Mouse (Mus musculus) left cerebral cortex, postnatal 10 days (tissue): Measurements from ENCODE around the gene Hcfc1r1. TPM values are rescaled to one million over a fixed set of nuclear protein-coding genes. Genes with fewer than 3 reads are reported as not detected.

Experiments
- DNase-seq, 2 experiments: peaks; one replicate each; pipeline ENCODE4 v3.0.0; 2021 to 2022; ENCODE audit warnings: low spot score in 2 of 2, mixed read lengths in 1 of 2; ENCODE audit errors: extremely low spot score in 1 of 2
- intact Hi-C: fragments of 180-260 bp; cut with DNase I; formaldehyde crosslinking; loops from one replicate; pipeline ENCODE4 v1.15.1; 2025
- total RNA-seq, 2 experiments: library from RNA; stranded (reverse); gene quantifications; 2 replicates each; pipeline ENCODE4 v1.2.3; 2021

Hcfc1r1 gene
- 100 to 1,000 TPM; 149 to 154 TPM for total RNA-seq

DNA sequence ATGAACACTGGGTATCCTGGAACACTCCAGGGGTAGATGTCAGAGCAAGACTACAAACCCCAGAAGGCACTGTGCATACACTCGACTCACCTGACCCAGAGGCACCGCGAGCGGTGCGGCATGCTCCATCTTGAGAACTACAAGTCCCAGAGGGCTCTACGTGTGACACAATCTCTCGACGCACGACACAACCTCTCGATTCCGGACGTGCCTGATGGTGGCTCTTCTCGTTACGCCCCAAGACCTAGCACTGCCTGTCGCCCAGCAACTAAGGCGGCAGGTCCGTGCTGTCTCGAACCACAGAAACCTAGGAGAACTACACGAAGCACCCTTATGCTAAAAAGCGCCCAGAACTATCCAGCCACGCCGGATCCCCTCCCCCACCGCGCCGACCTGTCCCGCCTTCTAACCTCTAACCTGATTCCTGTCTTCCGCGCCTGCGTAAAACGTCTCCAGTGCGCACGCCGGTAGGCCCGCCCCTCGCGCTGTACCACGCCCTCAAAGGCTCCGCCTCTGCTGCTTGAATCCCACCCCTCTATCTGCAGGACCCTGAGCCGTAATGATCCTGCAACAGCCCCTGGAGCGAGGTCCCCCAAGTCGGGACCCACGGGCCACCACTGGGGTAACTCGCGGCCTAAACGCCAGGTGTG is at the start of gene Hcfc1r1, which contains the start of gene Thoc6:
Gene Hcfc1r1 (plus strand): TSS at position 173 of the 650 bp plus-strand sequence.
Gene Thoc6 (minus strand): TSS at position 459 of the 650 bp plus-strand sequence.
- DNase-seq, result peak; percentile 93 to 94
- intact Hi-C loops, result no loop called here

DNA sequence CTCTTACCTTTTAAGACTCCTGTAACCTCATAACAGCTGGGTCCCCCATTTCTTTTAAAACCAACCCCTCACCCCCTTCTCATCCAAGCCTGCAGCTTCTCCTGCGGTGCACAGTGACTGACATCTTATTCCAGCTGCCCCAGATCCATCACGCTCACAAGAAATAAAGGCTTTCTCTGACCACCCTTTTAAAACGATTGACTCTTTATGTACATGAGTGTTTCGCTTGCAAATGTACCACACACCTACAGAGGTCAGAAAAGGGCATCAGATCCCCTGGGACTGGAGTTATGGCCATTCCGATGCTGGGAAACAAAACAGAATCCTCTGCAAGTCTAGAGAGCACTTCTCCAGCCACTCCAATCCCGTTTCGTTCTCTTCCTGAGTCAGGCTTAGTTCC is 45.6 kb upstream of the Hcfc1r1 start:
- intact Hi-C loops, result no loop called here
- no peak for DNase-seq

DNA sequence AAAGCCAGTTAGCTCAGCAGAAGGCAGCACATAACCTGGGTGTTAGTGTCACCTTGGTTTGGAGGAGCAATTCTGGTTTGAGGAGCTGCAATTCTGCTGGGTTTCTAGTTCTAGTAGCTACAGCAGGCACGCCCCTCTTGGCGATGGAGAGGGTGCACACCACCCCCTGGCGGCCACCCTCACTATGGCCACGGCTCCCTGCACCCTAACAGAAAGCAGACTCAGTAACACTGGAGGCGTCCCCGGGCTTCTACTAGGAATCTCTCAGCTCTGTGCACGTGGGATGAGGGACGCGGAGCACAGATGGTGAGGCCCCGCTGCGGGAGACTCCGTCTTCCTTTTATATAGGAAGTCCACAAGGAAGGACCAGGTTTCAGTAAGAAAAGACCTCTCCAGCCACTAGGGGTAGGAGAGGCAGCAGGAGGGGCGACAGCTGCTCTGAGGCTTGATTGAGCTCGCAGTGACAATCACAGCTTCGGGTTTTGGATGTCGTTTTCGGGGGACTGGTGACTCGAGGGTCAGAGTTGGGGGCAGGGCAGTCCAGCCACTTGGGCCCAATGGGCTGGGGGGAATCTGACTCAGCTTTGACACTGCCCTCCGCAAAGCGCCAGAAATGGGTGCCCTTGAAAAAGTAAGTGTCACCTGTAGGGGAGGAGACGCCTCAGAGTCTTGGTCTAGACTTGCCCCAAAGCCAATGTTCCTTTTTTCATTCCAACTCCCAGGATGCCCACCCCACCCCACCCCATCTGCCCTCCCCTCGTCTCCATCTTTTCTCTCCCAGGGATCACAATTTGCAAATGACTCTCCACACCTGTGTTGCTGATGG is 43.0 kb upstream of the Hcfc1r1 start:
- intact Hi-C loops, result no loop called here
- DNase-seq, result peak; percentile 66 to 85

DNA sequence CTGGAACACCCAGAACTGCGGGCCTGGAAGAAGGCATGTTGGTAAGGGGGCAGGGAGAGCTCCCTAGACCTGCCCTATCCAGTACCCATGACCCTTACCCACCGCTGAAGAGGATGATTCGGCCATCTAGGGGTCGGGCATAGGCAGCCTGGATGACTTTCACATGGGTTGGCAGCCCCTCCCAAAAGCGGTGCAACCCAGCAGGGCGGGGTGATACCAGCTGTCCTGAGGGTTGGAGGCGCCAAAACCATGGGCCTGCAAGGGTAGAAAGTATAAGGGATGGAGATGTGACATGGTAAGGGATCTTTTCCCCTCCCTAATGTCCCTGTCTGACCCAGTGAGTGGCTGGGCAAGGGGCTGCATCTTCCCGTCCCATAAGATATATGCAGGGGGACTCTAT is 42.2 kb upstream of the Hcfc1r1 start:
- intact Hi-C loops, result no loop called here

DNA sequence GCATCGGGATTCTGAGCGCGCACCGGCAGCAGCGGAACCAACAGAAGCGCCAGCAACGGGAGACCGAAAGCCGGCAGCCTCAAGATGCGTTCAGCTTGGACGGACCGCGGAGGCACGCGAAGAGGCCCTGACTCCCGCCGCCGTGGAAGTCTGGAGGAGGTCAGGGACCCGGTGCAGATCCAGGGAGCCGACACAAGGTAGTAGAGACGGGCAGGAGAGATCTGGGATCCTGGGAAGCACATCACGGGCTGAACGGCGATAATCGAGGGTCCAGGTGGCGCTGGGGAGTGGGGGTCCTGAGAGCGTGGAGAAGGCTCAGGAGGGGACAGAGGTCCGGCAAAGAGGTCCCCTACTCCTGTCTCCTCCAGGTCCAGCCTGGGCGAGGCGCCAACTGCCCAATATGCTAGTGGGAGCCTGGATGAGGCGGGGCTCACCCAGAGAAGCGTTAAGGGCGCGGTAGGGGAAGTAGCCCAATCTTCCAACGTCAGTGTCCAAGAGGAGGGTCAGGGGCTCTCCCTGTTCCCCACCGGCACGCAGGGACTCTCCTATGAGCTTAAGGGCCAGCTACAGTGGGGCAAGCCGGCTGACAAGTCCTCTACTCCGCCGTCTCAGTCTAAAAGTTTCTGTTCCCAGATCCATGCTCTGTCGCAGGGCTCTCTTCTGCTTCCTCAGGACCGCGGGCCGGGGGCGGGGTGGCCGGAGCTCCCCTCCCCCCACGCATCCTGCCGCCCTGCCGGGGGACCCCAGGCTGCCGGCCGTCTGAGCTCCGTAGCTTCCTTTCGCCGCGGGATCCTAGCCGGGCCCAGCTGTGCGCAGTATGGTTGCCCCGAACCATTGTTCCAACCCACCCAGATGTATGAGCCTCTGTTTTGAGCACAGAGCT is 28.5 kb upstream of the Hcfc1r1 start, which contains the start of gene Mmp25:
Gene Mmp25 (minus strand): TSS at position 665 of the 883 bp plus-strand sequence.
- intact Hi-C loops, result no loop called here
- DNase-seq, result peak in 1 of 2 experiments; percentile 80

More for the DNA sequence above, 42.2 kb upstream of the Hcfc1r1 start:
- no peak for DNase-seq

DNA sequence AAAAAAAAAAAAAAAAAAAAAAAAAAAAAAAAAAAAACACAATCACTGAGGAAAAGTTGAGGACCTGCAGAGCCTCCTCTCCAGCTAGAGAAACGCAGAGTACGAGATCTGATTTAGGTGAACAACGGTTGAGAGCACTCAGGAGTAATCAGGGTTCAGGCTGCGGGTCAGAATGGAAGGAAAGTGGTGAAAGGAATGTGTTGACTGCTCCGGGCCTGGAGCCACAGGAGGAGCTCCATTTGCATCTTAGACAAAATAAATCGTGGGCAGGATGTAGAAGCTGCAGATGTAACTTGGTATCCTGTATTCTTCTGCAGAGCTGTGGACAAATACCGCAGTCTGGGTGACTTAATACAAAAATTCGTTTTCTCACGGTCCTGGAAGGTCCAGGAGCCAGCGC is 27.5 kb upstream of the Hcfc1r1 start:
- no peak for DNase-seq
- intact Hi-C loops, result no loop called here

DNA sequence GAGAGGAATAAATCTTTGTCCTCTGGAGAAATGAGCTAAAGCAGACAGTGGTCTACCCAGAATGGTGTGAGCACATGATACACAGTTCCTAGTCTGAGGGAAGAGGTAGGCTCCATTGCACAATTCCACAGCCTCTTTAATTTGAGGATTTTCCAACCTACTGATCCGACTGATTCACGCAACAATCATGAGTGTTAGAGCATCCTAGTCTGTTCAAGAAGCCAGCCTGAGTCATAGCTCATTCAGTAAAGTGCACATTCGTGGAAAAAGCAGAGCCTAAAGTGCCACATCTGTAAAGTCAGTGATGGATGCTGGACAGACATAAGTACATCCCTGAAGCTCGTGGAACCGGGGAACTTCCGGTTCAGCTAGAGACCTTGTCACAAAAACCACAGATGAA is 22.0 kb upstream of the Hcfc1r1 start:
- no peak for DNase-seq
- intact Hi-C loops, result no loop called here

DNA sequence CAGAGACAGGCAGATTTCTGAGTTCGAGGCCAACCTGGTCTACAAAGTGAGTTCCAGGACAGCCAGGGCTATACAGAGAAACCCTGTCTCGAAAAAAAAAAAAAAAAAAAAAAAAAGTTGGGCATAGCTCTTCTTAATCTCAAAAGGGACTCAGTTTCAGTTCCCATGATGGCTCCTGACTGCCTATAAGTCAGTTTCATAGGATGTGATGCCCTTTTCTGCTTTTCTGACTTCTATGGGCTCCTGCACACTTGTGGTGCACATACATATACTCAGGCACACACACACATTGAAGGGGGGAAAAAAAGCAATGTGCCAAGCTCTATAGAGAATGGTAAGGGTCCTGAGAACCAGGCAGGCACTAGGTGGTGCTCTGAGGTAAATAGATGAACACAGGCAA is 20.1 kb upstream of the Hcfc1r1 start:
- no peak for DNase-seq
- intact Hi-C loops, result no loop called here

DNA sequence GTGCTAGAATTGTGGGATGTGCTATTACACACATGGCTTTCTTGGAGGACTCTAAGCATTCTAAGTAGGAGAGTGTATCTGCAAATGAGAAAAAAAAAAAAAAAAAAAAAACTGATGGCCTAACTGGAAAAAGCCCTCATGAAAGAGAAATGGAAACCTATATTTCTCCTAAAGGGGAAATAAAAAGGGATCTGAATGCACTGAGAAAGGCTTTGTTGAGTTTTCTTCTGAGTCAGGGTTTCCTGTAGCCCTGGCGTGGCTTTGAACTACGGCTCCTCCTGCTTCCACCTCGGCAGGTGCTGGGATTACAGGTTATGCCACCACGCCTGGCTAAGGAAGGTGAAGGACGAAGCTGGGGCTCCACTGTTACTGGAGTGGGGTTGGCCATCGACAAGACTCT is 19.4 kb upstream of the Hcfc1r1 start:
- intact Hi-C loops, result no loop called here

DNA sequence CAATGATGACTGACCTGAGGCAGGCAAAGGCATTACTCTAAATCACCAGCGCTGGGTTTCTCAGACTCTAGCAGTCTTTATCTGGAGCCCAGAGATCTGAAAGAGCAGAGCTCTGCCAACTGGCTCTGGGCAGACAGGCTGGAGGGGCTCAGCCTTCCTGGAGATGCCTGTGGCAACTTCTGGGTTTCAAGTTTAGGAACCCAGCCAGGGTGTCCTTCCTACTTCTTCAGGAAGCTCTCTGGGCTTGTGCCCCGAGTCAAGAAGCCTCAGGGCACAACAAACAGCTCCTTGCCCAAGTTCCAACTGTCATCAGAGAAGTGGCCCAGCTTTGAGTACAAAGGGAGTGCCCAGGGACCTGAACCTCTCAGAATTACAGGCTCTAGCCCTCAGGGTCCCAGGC is 19.0 kb upstream of the Hcfc1r1 start:
- intact Hi-C loops, result no loop called here
- DNase-seq, result no peak

More for the DNA sequence above, 19.4 kb upstream of the Hcfc1r1 start:
- DNase-seq, result no peak

DNA sequence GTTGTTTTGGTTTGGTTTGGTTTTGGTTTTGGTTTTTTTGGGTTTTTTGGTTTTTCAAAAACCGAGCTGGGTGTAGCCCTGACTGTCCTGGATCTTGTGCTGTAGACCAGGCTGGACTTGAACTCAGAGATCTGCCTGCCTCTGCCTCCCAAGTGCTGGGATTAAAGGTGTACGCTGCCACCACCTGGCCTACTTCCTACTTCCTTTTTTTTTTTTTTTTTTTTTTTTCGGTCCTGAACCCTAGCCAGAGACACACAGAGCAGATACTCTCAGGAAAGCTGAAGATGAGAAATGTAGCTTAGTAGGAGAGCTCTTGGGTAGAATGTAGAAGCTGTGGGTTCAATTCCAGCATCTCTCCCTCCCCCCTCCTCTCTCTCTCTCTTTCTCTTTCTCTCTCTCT is 14.9 kb upstream of the Hcfc1r1 start:
- no peak for DNase-seq
- intact Hi-C loops, result no loop called here

DNA sequence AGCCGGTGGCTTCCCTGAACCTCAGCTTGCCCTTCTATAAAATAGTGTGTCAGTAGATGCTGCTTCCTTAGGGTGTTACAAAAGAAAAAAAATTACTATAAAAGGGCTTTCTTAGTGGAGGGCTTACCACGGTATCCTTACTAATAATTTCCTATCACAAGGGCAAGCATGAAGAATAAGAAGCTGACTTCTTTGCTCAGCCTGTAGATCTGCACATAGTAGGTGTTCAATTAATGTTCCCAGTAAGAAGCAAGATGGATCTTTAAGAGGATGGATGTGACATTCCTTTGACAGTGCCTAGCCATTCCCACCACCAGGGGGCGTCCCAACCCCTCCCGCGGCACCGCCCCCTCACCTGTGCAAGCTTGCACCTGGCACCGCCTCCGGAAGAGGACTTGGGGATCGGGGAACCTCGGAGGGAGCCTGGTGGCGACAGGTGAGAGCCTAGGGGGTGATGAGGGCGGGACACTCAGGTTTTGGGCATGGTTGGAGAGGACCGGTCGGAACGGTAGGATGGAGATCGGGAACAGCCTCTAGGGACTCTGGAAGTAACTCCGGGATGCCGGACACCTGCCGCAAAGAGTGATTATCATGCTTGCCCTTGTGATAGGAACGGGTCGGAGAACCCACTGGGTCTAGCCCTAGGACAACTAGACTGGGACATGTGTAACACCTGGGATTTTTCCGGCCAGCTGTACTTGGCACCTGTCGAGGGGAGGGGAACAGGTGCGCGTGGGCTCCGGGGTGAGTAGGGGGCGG is 13.1 kb upstream of the Hcfc1r1 start, which contains the start of gene Bicdl2:
Gene Bicdl2 (plus strand): TSS at position 390 of the 759 bp plus-strand sequence.
- intact Hi-C loops, result no loop called here
- DNase-seq, result peak in 1 of 2 experiments; percentile 54

DNA sequence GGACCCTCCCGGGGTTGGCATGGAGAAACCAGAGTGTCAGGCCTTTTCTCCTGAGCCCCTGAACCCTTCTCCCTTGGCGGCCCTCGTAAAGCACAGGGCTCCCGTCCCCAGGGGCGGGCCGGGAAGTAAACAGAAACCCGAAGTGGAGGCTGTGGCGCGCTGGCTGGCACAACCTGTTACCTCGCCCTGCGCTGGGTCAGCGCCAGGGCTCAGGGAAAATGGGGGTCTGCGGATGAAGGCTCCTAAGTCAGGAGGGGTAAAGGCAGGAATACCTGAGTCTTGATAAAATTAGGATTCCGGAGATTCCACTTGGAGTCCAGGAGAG is 12.6 kb upstream of the Hcfc1r1 start:
- intact Hi-C loops, result no loop called here
- peak in 1 of 2 experiments; percentile 20 for DNase-seq

DNA sequence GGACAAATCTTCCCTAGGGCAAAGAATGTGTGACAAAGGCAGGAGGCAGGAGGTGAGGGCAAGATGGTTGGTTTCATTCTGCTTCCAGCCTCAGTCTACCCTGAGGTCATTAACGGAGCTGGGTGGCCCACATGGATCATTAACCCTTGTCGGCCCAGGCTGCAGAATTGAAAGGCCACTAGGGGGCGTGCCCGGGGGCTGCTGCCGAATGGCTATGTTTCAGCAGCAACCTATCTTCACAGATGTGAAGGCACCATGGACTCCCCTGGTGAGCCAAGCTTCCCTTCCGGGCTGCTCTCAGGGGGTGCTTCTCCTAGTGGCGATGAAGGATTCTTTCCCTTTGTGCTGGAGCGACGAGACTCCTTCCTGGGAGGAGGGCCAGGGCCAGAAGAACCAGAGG is 11.9 kb upstream of the Hcfc1r1 start:
- DNase-seq, result peak in 1 of 2 experiments; percentile 42
- intact Hi-C loops, result no loop called here

DNA sequence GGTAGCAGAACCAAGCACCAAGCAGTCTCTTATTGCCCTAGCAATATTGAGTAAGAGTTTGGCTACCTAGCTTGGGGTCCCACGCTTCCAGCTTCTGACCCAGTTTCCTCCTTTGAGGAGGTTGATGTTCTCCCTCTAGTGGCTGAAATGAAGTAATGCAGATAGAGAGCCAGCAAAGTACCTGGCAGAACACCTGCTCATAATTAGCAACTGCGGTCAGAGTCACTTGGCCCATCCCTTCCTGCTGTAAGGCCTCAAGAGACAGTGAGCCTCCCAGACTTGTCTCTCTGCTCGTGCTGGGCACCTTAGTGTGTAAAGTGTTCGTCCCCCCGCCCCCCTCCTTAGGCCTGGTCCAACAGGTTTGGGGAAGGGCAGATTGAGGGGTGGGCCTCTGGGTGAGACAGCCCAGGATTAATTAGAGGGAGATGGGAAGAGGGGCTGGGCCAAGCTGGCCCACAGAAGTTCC is 8.8 kb upstream of the Hcfc1r1 start:
- peak in 1 of 2 experiments; percentile 23 for DNase-seq
- intact Hi-C loops, result no loop called here

DNA sequence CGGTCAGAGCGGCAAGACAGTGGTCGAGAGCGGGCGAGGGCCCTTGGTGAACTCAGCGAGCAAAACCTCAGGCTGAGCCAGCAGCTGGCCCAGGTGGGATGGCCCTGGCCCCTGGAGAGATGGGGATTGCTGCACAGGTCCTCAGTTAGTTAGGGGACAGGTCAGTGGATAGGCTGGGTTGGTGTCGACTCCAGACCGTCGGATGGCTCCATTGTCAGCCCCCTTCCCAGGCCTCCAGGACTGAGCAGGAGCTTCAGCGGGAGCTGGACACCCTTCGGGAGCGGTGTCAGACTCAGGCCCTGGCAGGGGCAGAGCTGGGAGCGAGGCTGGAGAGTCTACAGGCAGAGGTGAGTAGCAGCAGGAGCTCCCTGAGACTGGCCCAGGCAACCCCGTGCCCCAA is 7.9 kb upstream of the Hcfc1r1 start:
- DNase-seq, result peak in 1 of 2 experiments; percentile 37
- intact Hi-C loops, result no loop called here

DNA sequence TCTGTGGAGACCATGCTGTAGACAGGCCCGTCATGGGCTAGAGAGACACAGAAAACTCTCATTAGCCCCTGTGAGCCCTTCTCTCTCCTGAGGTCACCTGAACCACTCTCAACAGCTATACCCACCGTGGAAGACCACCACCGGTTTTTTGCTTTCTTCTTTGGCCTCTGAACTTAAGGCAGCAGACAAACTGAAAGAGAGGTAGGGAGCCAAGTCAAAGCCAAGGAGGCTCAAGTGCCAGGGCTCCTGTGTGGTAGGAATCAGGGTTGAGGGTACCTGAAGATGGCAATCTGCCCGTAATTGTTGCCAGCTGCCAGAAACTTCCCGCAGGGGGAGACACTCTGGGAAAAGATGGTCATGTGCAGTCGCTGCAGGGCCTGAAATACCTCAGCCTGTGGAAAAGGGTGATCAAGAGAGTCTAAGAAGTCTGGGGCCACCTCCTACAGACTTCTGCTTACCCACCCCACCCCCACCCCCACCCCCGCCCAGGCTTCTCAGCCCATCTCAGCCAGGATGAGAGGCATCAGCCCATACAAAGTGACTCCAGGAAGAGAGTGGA is 2.8 kb upstream of the Hcfc1r1 start:
- intact Hi-C loops, result no loop called here
- DNase-seq, result no peak

DNA sequence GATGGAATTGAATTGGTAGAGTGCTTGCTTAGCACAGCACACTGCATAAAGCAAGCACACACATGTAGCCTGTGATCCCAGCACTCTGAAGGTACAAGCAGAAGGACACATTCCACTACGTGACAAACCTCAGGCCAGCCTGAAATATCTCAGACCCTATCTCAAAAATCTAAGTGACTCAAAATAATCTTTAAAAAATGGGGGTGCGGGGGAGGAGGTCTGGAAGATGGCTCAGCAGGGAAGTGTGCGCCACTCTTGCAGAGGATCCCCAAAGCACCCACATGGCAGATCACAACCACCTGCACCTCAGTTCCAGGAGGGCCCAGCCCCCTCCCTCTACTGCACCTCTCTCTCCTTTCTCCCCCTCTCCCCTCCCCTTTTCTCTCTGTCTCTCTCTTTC is 1.9 kb upstream of the Hcfc1r1 start:
- no peak for DNase-seq
- intact Hi-C loops, result no loop called here
